Mouse (Mus musculus) adrenal gland, postnatal 25 days (tissue): ENCODE results near the gene Drd5. TPM values are rescaled to one million over a fixed set of nuclear protein-coding genes. Genes with fewer than 3 reads are reported as not detected.

Experiments used
- DNase-seq: peaks from one replicate; pipeline ENCODE4 v3.0.0; 2021; ENCODE audit warnings: mixed read lengths
- long read RNA-seq: library from polyadenylated mRNA; stranded (forward); transcript quantifications from one replicate; pipeline ENCODE4 v2.0.0, GENCODE M21; 2021
- total RNA-seq: library from RNA; stranded (reverse); gene quantifications from 2 replicates; pipeline ENCODE4 v1.2.3, GENCODE M21; 2021

The Drd5 gene
- not detected in 2 replicates for total RNA-seq
- long read RNA-seq: 0 reads

DNA sequence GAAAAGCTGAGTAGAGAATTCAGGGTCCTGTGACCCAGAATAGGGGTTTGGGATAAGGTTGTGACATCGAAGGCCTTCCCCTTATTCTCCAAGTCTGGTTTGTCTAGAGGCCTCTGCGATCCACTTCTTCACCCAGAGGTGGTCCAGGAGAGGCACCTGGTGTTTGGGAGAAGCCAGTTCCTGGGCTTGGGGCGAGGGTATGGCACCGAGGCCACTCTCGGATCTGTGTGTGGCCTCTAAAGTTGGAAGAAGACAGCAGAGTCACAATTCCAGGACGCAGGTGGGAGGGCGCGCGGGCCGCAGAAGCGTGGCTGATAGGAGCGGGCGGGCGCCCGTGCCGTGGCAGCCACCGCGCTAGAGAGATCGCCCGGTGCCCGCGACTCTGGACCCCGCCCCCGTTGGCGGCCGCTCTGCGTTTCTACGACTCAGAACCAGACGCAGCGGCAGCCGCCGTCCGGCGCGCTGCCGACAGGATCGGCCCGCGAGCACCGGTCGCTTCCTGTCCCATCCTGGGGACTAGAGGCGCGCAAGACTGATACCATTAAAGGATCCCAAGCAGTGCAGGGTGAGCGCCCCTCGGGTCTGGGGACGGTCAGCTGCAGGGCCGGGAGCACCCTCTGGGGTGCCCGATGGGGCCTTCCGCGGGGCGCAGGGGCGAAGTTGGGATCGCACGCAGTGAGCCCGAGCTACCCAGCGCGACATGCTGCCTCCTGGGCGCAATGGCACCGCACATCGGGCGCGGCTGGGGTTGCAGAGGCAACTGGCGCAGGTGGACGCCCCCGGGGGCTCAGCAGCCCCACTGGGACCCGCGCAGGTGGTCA lies at the start of gene Drd5:
TSS of gene Drd5 (plus strand) at position 402 of the 821 bp plus-strand sequence.
- DNase-seq: no peak

DNA sequence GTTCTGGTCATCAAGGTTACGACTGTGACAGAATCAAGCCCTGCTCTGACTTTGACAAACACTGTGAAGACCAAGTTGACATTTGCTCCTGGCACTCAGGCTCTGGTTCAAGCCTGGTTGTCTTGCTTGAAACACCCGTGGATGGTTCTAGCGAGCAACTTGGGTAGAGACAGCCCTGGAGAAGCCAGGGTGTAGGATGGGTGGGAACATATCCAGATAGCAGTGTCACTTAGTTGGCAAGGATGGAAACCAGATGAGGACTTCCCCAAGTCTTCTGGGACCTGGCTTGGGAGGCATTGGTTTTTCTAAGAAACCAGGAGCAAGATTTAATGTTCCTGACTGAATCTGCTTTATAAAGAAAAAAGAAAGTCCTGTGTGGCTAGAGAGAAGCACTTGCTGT lies 48.2 kb upstream of the Drd5 start:
- DNase-seq: no peak

DNA sequence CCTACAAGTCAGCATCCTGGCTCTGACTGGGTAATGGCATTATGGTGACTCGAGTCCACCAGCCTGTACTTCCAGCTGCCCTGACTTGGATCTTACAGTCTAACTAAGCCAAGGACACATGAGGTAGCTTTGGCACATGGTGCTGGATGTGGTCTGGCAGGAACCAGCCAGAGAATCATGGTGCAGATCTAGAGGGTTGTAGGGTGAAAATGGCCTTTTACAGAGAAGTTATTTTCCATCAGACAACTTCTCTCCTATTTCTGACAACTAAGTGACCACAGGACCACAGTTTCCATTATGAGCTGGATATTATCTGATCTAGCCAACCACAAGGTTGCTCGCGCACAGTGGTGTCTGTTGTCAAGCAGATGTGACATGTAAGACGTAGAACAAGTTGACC lies 45.3 kb upstream of the Drd5 start:
- DNase-seq: no peak

- no peak for DNase-seq
Measured at GRCm38 (mm10) chr5:38275771-38276170, 43.4 kb upstream of the Drd5 start, which contains the start of gene Otop1. Gene Otop1, plus strand, starts transcription at chr5:38275972.

DNA sequence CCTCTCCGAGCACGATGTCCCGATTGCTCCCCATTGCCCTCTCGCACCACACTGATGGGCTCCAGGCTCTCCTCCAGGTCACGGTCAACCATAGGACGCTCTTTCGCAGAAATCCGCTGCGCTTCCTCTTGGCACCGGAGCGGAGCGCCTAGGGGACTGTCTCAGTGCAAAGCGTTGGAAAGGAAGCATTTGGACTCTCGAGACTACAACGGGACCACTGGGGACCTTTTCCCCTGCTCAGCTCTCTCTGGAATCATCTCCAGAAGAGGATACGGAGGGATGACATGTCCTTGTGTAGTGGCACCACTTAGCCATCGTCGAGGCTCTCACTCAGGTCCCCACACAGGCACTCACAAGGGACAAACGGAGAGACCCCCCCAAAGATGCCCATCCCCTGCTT lies 42.7 kb upstream of the Drd5 start:
- no peak for DNase-seq

GRCm38 (mm10) chr5:38277098-38277866 lies 41.9 kb upstream of the Drd5 start:
- DNase-seq: peak; percentile 24

- peak; percentile 15 for DNase-seq
Measured at GRCm38 (mm10) chr5:38277936-38278600, 41.1 kb upstream of the Drd5 start.

DNA sequence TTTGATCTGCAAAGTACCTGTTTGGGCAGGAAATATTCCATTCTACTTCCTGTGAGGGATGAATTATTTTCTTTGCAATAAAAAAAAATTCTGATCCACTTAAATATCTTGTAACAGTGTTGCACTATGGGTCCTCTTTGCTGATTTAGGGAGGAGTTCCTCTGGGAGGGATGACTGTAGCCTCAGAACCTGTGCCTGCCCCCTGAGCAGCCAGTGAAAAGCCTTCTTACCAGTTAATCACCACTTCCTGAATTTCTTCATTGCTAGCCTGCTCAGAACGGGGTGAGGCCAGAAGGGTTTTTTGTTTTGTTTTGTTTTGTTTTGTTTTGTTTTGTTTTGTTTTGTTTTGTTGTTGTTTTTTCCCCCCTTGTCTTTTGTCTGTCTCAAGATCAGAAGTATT lies 39.1 kb upstream of the Drd5 start:
- DNase-seq: no peak

DNA sequence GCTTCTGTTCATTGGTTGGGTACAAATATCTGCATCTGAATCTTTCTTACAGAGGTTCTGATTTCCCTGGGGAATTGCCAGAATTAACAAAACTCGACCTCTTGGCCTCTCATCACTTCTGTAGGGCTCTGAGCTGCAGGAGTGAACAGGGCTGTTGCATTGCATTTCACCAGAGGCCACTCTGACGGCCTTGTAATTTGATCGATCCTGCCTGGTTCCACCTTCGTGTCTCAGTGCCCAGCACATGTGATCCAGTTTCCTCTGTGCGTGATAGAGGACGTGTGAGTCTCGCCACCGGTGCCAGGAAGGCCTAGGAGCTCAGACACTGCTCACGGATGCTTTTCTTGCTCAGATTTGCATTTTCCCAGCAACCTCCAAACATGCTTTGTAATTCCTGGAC lies 33.4 kb upstream of the Drd5 start:
- DNase-seq: no peak

DNA sequence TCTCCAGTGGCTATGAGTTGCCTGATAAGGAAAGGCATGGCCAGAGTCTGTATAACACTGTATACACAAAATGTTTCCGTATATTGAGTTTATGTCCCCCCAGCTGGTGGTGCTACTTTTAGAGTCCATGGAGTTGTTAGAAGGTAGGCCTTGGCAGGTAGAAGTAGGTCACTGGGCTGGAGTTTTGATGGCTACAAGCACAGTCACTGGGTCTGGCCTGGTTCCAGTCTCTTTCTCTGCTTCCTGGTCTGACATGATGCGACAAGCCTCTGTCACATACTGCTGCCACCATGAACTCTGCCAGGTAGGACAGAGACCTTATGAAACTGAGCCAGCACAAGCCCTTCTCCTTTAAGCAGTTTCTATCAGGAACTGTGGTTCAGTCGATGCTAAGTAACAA lies 30.7 kb upstream of the Drd5 start:
- DNase-seq: no peak

- no peak for DNase-seq
Measured at GRCm38 (mm10) chr5:38301761-38302411, 17.3 kb upstream of the Drd5 start.

DNA sequence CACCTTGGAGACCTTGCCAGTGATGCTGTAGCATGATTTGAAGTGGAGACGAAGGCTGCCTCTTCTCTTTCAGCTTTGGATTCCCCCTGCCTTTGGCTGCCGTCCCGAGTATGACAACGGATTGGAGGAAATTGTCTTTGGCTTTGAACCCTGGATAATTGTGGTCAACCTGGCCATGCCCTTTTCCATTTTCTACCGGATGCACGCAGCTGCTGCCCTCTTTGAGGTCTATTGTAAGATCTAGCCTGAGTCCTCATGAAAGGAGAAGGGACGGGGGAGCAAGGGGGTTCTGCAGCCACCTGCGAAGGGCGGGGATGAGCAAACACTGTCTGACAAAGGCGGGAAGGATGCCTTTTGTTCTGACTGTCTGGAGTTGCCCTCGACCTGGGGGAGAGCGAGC lies 16.5 kb upstream of the Drd5 start:
- DNase-seq: no peak

GRCm38 (mm10) chr5:38305241-38305640 lies 13.9 kb upstream of the Drd5 start:
- no peak for DNase-seq

- DNase-seq: peak; percentile 87
Measured at GRCm38 (mm10) chr5:38307255-38308101, 11.7 kb upstream of the Drd5 start.

DNA sequence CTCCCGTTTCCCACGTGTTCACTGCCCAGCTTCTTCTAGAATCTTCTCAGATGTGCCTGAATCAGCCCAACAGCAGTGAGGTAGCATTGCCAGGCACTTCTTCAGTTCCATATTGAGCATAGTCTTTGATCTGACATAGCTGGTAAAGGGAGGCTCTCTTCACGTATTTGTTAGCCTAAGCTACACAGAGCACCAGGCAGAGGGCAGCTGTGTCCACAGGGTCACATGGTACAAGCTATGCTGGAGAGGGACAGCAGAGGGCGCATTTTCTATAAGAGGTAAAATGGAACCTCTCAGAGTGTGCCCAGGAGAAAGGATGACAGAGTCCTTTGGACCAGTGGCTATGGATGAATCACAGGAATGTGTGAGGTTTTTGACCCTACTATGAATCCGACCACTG lies 10.3 kb upstream of the Drd5 start:
- peak; percentile 66 for DNase-seq

GRCm38 (mm10) chr5:38309795-38310194 lies 9.4 kb upstream of the Drd5 start:
- no peak for DNase-seq

- DNase-seq: no peak
Measured at GRCm38 (mm10) chr5:38333381-38333780, 14.2 kb downstream of the Drd5 start.

DNA sequence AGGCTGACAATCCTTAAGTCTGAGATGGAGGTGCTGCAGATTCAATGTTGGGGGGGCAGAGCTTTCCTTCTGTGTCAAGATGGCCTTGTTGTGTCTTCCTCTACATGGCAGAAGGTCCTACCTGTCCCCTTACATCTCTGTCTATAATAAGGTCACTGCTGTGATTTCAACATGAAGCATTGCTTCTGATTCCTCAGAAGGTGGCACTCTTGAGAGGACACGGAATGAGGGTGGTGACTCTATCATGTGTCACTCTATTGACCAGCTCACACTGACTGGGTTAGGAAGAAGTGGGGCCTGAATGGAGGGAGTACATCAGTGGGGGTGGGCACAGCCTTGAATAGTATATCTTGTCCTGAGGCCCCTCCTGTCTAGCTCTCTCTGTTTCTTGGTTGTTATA lies 15.4 kb downstream of the Drd5 start:
- DNase-seq: no peak

DNA sequence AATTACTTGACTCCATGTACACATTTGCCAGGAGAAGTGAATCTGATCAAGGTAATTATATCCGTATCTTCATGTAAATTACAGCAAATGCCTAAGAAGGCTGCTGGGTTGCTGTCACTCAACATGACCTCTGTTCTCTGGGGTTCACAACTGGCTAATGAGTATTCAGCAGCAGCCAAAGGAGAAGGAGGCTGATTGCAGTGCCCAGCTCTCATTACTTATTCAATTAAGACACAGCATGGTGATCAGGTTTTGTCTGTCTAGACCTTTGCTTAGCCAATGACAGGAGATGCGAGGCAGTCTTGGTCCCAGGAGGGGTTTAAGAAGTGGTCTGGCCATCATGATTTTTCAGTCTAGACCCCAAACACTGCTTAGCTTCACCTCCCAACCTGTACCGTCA lies 23.9 kb downstream of the Drd5 start:
- no peak for DNase-seq

DNA sequence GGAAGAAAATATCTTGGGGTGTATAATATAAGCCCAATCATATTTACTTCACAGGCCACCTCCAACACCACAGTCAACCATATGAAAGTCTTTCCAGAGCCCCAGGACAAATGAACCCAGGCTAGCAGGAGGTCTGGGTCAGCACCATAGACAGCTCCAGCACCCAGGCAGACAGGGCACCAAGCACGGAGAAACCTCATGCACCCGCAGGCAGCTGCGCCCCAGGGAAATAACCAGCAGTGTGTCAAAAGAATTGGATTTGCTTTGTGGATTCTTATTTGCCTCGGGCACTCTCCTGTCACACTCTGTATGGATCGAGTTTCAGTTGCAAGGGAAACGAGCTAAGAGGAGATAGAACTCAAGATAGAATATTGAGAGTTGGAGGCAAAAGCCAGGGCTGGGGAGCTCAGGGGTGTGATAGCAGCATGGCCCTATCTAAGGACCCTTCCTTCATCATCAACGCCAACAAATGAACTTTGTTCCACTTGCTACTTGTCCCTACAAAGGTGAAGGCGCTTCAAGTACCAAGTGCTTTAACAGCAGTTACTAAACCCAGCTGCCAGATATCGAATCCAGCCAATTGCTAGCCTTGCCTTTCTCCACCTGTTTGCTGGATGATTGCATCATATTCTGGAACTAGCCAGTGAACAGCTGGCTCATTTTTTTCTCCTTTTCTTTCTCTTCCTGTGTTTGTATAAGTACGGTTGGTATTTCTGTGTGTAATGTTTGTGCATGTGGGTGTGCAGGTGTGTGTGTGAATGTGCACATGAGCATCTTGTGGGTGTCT lies 27.7 kb downstream of the Drd5 start:
- DNase-seq: peak; percentile 46
